ENCODE assay signal across 8 mouse cellular contexts in the genomic region with DNA sequence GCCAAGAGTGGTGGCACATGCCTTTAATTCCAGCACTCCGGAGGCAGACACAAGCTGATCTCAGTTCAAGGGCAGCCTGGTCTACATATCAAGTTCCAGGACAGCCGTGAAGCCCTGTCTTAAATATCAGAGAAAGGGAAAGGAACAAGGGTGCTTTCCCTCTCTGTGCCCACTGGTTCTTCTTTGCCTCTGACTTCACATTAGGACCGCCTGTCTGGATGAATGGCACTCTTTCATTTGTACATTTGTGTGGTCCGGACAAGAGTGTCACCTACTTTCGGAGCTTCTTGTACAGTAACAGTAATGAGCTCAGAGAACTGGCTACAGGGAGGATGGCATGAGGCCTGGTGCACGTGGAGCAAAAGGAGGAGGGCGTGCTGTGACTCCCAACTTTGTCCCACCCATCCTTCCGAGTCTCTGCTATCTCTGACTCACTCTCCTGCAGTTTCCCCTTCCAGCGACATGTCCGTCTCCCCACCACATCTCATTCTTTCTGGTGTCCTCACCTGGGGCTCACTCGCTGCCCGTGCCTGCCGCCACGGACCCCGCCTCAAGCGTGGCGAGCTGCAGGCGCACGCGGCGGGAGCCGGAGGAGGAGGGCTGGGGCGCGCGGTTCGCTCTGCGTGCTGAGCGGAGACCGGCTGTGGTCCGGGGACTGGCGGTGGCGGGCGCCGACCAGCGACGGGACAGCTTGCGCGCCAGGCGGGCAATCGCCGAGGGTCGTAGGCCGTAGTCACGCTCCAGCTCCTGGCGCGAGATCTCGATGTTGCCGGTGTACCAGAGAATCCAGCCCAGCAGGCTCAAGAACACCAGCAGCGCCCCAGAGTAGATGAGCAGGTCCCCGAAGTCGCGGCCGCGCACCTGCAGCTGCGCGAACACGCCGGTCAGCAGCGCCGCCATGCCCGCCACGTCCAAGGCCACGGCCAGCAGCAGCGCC. TPM values are rescaled to one million over a fixed set of nuclear protein-coding genes. Genes with fewer than 3 reads are reported as not detected.
DNase-seq lines count a peak whose midpoint lies in the region; ATAC-seq and TF ChIP-seq lines count a peak whose summit lies in the region.

No protein-coding gene starts in this region.

- no peaks in the 10 kb centered on the region for H3K9me3 ChIP-seq in kidney, embryonic 14.5 days (ENCODE audit: control insufficient read depth, low read length)
- no peaks in the 10 kb centered on the region for H3K9me3 ChIP-seq in liver, embryonic 12.5 days (replicated peaks)

- H3K4me2 ChIP-seq in kidney, embryonic 14.5 days (replicated peaks; ENCODE audit: low read depth, low read length): peak overlapping the region; percentile 92
- peak overlapping the region; percentile 96 for H3K4me2 ChIP-seq in liver, embryonic 12.5 days
- peak overlapping the region; percentile 55 for H3K4me2 ChIP-seq in myocyte (ENCODE audit: low read depth)

- TF ChIP-seq POLR2A in thymus, adult 2 months (IDR thresholded peaks at IDR 0.05; ENCODE audit: control insufficient read depth, extremely low read depth, insufficient read depth, low read length, poor library complexity): no peak
- peak; percentile 62 for TF ChIP-seq POLR2A in myocyte (IDR thresholded peaks at IDR 0.05; ENCODE audit: insufficient read length, low read depth)

- H3K27ac ChIP-seq in thymus, adult 2 months (ENCODE audit: control insufficient read depth, insufficient read depth, low read length): no peak overlapping the region
- H3K27ac ChIP-seq in kidney, embryonic 14.5 days (ENCODE audit: low read depth, low read length): peak overlapping the region; percentile 88
- peak overlapping the region; percentile 87 for H3K27ac ChIP-seq in liver, embryonic 12.5 days

- peak overlapping the region; percentile 71 for H3K9ac ChIP-seq in kidney, embryonic 14.5 days (ENCODE audit: low read depth, low read length)
- H3K9ac ChIP-seq in liver, embryonic 12.5 days: peak overlapping the region; percentile 93

- peak overlapping the region; percentile 50 for H3K4me3 ChIP-seq in thymus, adult 2 months (ENCODE audit: control insufficient read depth, insufficient read depth, low read length)
- H3K4me3 ChIP-seq in kidney, embryonic 14.5 days (ENCODE audit: low read length): peak overlapping the region; percentile 60
- peak overlapping the region; percentile 81 for H3K4me3 ChIP-seq in liver, embryonic 12.5 days
- H3K4me3 ChIP-seq in myocyte: peak overlapping the region; percentile 26

- no peaks in the 10 kb centered on the region; the same call in 1 of the 2 replicates for H3K27me3 ChIP-seq in thymus, adult 2 months (ENCODE audit: control insufficient read depth, insufficient read depth, low read length)
- H3K27me3 ChIP-seq in kidney, embryonic 14.5 days (ENCODE audit: control insufficient read depth, insufficient read depth, low read length): no peaks in the 10 kb centered on the region
- H3K27me3 ChIP-seq in liver, embryonic 12.5 days (replicated peaks): no peaks in the 10 kb centered on the region
- H3K27me3 ChIP-seq in myocyte (ENCODE audit: control insufficient read depth, insufficient read depth, insufficient read length): no peaks in the 10 kb centered on the region
- no peaks in the 10 kb centered on the region for H3K27me3 ChIP-seq in splenic B cell, adult 2 months (ENCODE audit: control insufficient read depth, insufficient read depth, low read length, poor library complexity, severe bottlenecking)

- H3K79me2 ChIP-seq in myocyte (ENCODE audit: control insufficient read depth, insufficient read depth): peaks cover 10% of the 10 kb centered on the region

- 4% methylated on average over 64 of the region's 64 CpGs for WGBS in thymus, adult 2 months
- 2% methylated on average over 64 of the region's 64 CpGs for WGBS in kidney, embryonic 14.5 days
- 2% methylated on average over 64 of the region's 64 CpGs for WGBS in liver, embryonic 12.5 days (ENCODE audit: insufficient replicate concordance)

- H3K4me1 ChIP-seq in thymus, adult 2 months (replicated peaks; ENCODE audit: control insufficient read depth, insufficient read depth, low read length): peaks cover 20% of the 10 kb centered on the region
- peaks cover 5% of the 10 kb centered on the region; the same call in 1 of the 2 replicates for H3K4me1 ChIP-seq in kidney, embryonic 14.5 days (ENCODE audit: control insufficient read depth, insufficient read depth, low read length)
- peaks cover 59% of the 10 kb centered on the region for H3K4me1 ChIP-seq in liver, embryonic 12.5 days

- ATAC-seq in kidney, embryonic 14.5 days (ENCODE audit: low FRiP score, low TSS enrichment): peak; percentile 41
- ATAC-seq in liver, embryonic 12.5 days: peak; percentile 40; the same call in 1 of the 2 replicates

- TF ChIP-seq CTCF in thymus, adult 2 months (IDR thresholded peaks at IDR 0.05; ENCODE audit: borderline replicate concordance, control insufficient read depth, extremely low read depth, insufficient read depth, low read length, poor library complexity): no peak; the same call in 1 of the 2 replicates

- peaks cover 2% of the 10 kb centered on the region; the same call in 1 of the 2 replicates for H3K36me3 ChIP-seq in thymus, adult 2 months (ENCODE audit: control insufficient read depth, insufficient read depth, low read length)
- peaks cover 2% of the 10 kb centered on the region; the same call in 1 of the 2 replicates for H3K36me3 ChIP-seq in kidney, embryonic 14.5 days (ENCODE audit: control insufficient read depth, insufficient read depth, low read length)
- peaks cover 16% of the 10 kb centered on the region for H3K36me3 ChIP-seq in liver, embryonic 12.5 days
- H3K36me3 ChIP-seq in myocyte (ENCODE audit: control insufficient read depth, insufficient read depth): no peaks in the 10 kb centered on the region
- no peaks in the 10 kb centered on the region for H3K36me3 ChIP-seq in splenic B cell, adult 2 months (ENCODE audit: control insufficient read depth, insufficient read depth, low read length, poor library complexity, severe bottlenecking)

- H3ac ChIP-seq in myocyte (ENCODE audit: control insufficient read depth, insufficient read length): peak overlapping the region; percentile 97

- DNase-seq in thymus, adult 2 months: peak; percentile 30
- DNase-seq in thymus, adult 18-20 months: no peak
- DNase-seq in embryo, embryonic 9.5 days (ENCODE audit: extremely low spot score): peak; percentile 75
- DNase-seq in heart, adult 8-10 months (ENCODE audit: low spot score): peak; percentile 19
- peak; percentile 55 for DNase-seq in splenic B cell, adult 2 months (ENCODE audit: low read depth, low spot score)

TF ChIP-seq in myocyte, 11 proteins besides CTCF, POLR2A, EP300 and RAD21:
- TF ChIP-seq USF1 (IDR thresholded peaks at IDR 0.05; ENCODE audit: low read depth) (no peak), TCF3 (IDR thresholded peaks at IDR 0.05; ENCODE audit: insufficient read length, low read depth) (no peak), TCF12 (IDR thresholded peaks at IDR 0.05; ENCODE audit: insufficient read depth, poor library complexity, severe bottlenecking) (no peak), REST (IDR thresholded peaks at IDR 0.05; ENCODE audit: insufficient read depth, insufficient read length) (no peak), SRF (IDR thresholded peaks at IDR 0.05; ENCODE audit: control insufficient read depth, insufficient read length, low read depth) (no peak), POLR2AphosphoS2 (IDR thresholded peaks at IDR 0.05; ENCODE audit: insufficient read length, low read depth) (peak; percentile 70), E2F4 (IDR thresholded peaks at IDR 0.05; ENCODE audit: insufficient read depth) (no peak), MAX (IDR thresholded peaks at IDR 0.05; ENCODE audit: low read depth) (peak; percentile 13), CEBPB (IDR thresholded peaks at IDR 0.05; ENCODE audit: insufficient read depth, poor library complexity, severe bottlenecking) (no peak), MYOG (IDR thresholded peaks at IDR 0.05; ENCODE audit: control insufficient read depth in 1 of 3, insufficient read depth in 1 of 3, insufficient read length in 2 of 3, low read depth in 2 of 3) (peak in 2 of 3 experiments; percentile 25 to 27), MYOD1 (IDR thresholded peaks at IDR 0.05; ENCODE audit: control insufficient read depth in 1 of 3, insufficient read length in 2 of 3, low read depth in 2 of 3) (peak in 1 of 3 experiments; percentile 36)
TF ChIP-seq in myocyte: peak in this region for 4.

RNA-seq across cellular contexts. Expression of a gene that starts 0.7 kb away (rescaled TPM):
- polyA plus RNA-seq in thymus, adult 2 months (2012; rRNA removed): 18.1 and 23.5 TPM in 2 replicates
- total RNA-seq in heart, adult 8-10 months (2022): 1 to 10 TPM; 2.2 to 5.5 (median 5.0) TPM
- 6.9 and 8.2 TPM in 2 replicates for polyA plus RNA-seq in kidney, embryonic 14.5 days (2014; fragmentation: Nextera tagmentation; extraction: Ambion mirVana)
- 18.9 and 19.2 TPM in 2 replicates for polyA plus RNA-seq in liver, embryonic 12.5 days (2016; fragmentation: Nextera tagmentation; extraction: Ambion mirVana)
- 7.1 TPM for polyA plus RNA-seq in myocyte (2012; fragmentation: generic; extraction: Trizol)

RNA-seq across cellular contexts. Expression of a gene that starts 3.9 kb away (rescaled TPM):
- 367 and 512 TPM in 2 replicates for polyA plus RNA-seq in thymus, adult 2 months (2012; rRNA removed)
- 100 to 1,000 TPM; 453 to 560 (median 508) TPM for total RNA-seq in heart, adult 8-10 months (2022)
- polyA plus RNA-seq in kidney, embryonic 14.5 days (2014; fragmentation: Nextera tagmentation; extraction: Ambion mirVana): 251 and 292 TPM in 2 replicates
- polyA plus RNA-seq in liver, embryonic 12.5 days (2016; fragmentation: Nextera tagmentation; extraction: Ambion mirVana): 397 and 413 TPM in 2 replicates
- polyA plus RNA-seq in myocyte (2012; fragmentation: generic; extraction: Trizol): 3,329 TPM

RNA-seq across cellular contexts. Expression of a gene that starts 6.0 kb away (rescaled TPM):
- polyA plus RNA-seq in thymus, adult 2 months (2012; rRNA removed): not detected in 2 replicates
- total RNA-seq in heart, adult 8-10 months (2022): not detected
- polyA plus RNA-seq in kidney, embryonic 14.5 days (2014; fragmentation: Nextera tagmentation; extraction: Ambion mirVana): 0.63 TPM in 1 of 2 replicates, not detected in the other
- 0.46 TPM in 1 of 2 replicates, not detected in the other for polyA plus RNA-seq in liver, embryonic 12.5 days (2016; fragmentation: Nextera tagmentation; extraction: Ambion mirVana)
- not detected for polyA plus RNA-seq in myocyte (2012; fragmentation: generic; extraction: Trizol)

RNA-seq across cellular contexts. Expression of a gene that starts 6.1 kb away (rescaled TPM):
- polyA plus RNA-seq in thymus, adult 2 months (2012; rRNA removed): 0.13 and 0.32 TPM in 2 replicates
- under 1 TPM in 1 of 4 experiments, not detected in 3; 0.19 TPM for total RNA-seq in heart, adult 8-10 months (2022)
- polyA plus RNA-seq in kidney, embryonic 14.5 days (2014; fragmentation: Nextera tagmentation; extraction: Ambion mirVana): 0.31 TPM in 1 of 2 replicates, not detected in the other
- polyA plus RNA-seq in liver, embryonic 12.5 days (2016; fragmentation: Nextera tagmentation; extraction: Ambion mirVana): 0.06 TPM in 1 of 2 replicates, not detected in the other
- polyA plus RNA-seq in myocyte (2012; fragmentation: generic; extraction: Trizol): 0.56 TPM

RNA-seq across cellular contexts. Expression of a gene that starts 17.7 kb away (rescaled TPM):
- 0.11 TPM in 1 of 2 replicates, not detected in the other for polyA plus RNA-seq in thymus, adult 2 months (2012; rRNA removed)
- not detected for total RNA-seq in heart, adult 8-10 months (2022)
- polyA plus RNA-seq in kidney, embryonic 14.5 days (2014; fragmentation: Nextera tagmentation; extraction: Ambion mirVana): not detected in 2 replicates
- not detected in 2 replicates for polyA plus RNA-seq in liver, embryonic 12.5 days (2016; fragmentation: Nextera tagmentation; extraction: Ambion mirVana)
- polyA plus RNA-seq in myocyte (2012; fragmentation: generic; extraction: Trizol): not detected

Comparison
In these comparisons a context has a peak if more than half of its experiments do, and no peak if none do; other contexts are left out.
1. DNase-seq: peak in thymus, adult 2 months (single experiment), embryo, embryonic 9.5 days (single experiment), heart, adult 8-10 months (single experiment) and splenic B cell, adult 2 months (single experiment); none in thymus, adult 18-20 months (0 of 2).
2. H3K4me3 ChIP-seq: peak in every context shown above with its lines; median percentile 81 in liver, embryonic 12.5 days; 60 in kidney, embryonic 14.5 days; 50 in thymus, adult 2 months; 26 in myocyte.
3. Peak in every context shown above with its lines, with median percentiles within 50 percentile points of each other: H3K4me2 ChIP-seq.